Mouse (Mus musculus) urinary bladder, postnatal 36 days (tissue): ENCODE results near the gene Ift43.

Source experiments
- DNase-seq, 2 experiments: peaks; one replicate each; pipeline ENCODE4 v3.0.0; 2022; ENCODE audit warnings: low spot score in 2 of 2, mixed read lengths in 1 of 2

The Ift43 gene

DNA sequence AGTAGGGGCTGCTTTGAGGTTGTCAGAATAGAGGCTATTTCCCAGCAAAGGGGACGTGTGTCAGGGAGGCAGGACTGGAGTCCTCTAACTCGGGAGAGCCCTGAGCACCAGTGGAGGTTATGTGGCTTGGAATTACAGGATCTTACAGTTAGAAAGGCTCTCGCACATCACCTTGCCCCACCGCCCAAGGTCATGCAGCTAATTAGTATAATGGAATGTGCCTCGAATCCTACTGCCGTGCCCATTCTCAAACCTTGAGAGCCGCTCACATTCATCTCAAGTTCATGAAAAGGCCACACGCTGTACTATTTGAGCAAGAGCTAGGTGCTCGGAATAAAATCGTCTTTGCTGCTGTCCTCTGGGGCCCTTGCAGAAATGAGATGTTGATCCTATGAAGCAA lies 47.4 kb downstream of the Ift43 start:
- DNase-seq = no peak

DNA sequence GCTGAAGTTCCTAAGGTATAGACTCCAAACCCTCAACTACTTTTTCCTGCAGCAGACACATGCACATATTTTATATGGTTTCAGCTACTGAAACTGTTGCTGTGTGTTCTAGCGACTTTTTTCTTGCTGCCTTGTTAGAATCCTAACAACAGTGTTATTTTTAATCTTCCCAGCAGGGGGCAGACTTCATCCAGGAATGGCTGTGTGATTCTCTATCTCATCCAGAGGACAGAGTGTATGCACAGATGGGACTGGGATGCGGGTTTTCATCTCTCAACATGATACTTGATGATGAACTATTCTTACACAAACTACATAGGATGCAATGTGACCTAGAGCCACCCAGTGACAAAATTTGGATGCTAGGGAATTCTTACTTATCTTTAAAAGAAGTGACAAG lies 50.5 kb downstream of the Ift43 start:
- DNase-seq = peak; percentile 17 to 43

- DNase-seq = no peak
Observed at GRCm38 (mm10) chr12:86135691-86136090, 53.4 kb downstream of the Ift43 start.

GRCm38 (mm10) chr12:86138696-86139095 lies 56.4 kb downstream of the Ift43 start:
- no peak for DNase-seq

- DNase-seq = peak; percentile 27 to 35
Observed at GRCm38 (mm10) chr12:86142389-86142788, 60.0 kb downstream of the Ift43 start.

- no peak for DNase-seq
Observed at GRCm38 (mm10) chr12:86146246-86146645, 63.9 kb downstream of the Ift43 start.

GRCm38 (mm10) chr12:86148271-86148670 lies 65.9 kb downstream of the Ift43 start:
- DNase-seq = no peak

- no peak for DNase-seq
Observed at GRCm38 (mm10) chr12:86149087-86149486, 66.7 kb downstream of the Ift43 start.

GRCm38 (mm10) chr12:86151941-86152340 lies 69.6 kb downstream of the Ift43 start:
- DNase-seq = no peak

GRCm38 (mm10) chr12:86153213-86153957 lies 71.0 kb downstream of the Ift43 start:
- no peak for DNase-seq

DNA sequence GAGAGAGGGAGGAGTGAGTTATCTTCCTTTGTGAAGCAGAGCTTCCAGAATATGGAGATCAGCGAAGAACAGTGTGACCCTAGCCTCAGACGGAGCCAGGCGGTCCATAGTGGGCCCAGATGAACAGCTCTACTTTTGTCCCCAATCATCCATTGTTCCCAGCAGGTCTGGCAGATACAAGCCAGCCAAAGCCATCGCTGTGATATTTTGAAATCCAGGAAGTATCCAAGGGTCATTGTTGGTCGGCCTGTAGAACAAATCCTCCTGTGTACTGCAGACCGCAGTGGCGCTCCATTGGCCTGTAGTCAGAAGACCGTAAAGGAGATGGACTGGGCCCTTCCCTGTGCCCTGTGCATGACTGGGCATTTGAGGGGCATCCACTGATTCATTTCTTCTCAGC lies 72.8 kb downstream of the Ift43 start:
- no peak for DNase-seq

GRCm38 (mm10) chr12:86157166-86157565 lies 74.8 kb downstream of the Ift43 start:
- no peak for DNase-seq

- DNase-seq = no peak
Observed at GRCm38 (mm10) chr12:86157894-86158444, 75.6 kb downstream of the Ift43 start.

DNA sequence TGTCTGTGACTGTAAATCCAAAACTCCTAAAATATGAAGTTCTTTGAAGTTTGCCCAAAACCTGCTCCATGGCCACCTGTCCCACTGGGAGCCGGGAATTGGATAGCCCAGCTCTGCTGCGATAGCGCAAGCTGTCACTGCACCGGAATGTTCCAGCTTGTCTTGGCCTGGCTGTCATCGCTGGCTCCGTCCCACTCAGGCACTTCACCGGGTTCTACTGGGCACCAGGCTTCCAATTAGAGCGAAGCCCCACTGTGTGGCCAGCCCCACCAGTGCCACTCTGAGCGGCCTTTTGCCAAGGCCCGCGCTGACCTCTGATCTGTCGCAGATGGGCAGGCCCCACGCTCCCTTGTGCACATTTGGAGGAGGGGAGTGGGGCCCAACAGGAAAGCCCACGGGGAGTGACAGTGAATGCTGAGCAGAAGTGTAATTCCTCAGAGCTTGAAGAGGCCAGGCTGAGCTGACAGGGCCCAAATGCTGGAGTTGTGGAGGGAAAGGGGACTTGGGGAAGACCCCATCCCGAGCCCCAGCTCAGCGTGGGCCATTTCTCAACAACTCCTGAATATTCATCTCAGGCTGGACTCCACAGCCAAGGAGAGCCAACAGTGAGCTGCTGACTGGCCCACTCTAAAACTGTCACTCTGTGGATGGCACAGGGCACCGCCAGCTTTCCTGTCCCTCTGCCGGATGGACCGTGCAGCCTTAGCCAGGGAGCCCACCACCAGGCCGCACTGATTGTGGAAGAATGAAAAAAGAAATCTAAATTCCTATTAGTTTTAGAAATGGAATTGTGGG lies 76.5 kb downstream of the Ift43 start:
- DNase-seq = no peak

DNA sequence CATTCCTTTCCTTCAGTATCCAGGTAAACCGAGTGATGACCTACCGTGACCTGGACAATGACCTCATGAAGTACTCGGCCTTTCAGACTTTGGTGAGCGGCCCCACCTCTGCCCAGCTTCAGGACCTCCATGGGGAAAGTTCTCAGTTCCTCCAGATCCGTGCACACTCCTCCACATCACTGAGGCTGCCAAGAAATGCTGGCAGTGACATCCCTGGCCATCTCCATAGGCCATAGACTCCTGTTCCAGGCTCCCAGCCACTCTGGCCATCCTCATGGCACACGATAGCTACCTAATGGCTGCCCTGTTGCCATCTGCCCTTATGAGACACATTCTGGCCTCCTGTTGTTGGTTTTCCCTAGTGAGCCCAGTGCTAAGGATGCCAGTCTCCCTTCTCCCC lies 79.1 kb downstream of the Ift43 start:
- DNase-seq = no peak

DNA sequence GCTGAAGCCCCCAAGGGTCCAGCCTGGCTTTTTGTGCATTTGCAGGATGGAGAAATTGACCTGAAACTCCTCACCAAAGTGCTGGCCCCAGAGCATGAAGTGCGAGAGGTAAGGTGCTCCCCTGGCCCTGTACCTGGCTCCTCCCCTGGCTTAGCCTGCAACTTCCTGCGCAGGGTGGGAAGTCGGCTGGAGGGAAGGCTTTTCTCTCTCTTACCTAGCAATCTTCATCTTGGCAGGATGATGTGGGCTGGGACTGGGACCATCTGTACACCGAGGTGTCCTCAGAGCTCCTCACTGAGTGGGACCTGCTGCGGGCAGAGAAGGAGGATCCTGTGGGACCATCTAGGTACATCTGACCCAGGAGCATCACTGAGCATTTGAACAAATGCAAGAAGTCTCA lies 79.6 kb downstream of the Ift43 start:
- no peak for DNase-seq

- no peak for DNase-seq
Observed at GRCm38 (mm10) chr12:86162890-86163816, 80.8 kb downstream of the Ift43 start.

- no peak for DNase-seq
Observed at GRCm38 (mm10) chr12:86166244-86166643, 83.9 kb downstream of the Ift43 start.

DNA sequence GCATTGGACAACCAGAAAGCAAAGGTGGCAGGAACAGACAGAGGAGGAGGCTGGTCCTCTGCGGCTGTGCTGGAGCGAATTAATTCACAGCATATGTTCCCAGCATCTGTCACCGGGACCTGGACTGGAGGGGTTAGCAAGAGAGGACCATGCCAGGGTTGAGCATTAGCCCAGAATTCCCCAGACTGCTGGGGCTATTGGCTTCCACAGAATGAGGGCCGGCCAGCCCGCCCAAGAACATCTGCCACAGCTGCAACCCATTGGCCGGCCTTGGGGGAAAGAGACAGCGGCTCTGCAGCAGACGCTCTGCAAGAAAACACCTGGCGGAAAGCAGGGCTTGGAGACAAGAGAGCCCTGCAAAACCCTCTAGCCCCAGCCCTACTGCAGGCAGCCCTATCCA lies 84.7 kb downstream of the Ift43 start:
- DNase-seq = no peak

- no peak for DNase-seq
Observed at GRCm38 (mm10) chr12:86168712-86169111, 86.4 kb downstream of the Ift43 start.

- DNase-seq = no peak
Observed at GRCm38 (mm10) chr12:86169195-86169594, 86.9 kb downstream of the Ift43 start.

DNA sequence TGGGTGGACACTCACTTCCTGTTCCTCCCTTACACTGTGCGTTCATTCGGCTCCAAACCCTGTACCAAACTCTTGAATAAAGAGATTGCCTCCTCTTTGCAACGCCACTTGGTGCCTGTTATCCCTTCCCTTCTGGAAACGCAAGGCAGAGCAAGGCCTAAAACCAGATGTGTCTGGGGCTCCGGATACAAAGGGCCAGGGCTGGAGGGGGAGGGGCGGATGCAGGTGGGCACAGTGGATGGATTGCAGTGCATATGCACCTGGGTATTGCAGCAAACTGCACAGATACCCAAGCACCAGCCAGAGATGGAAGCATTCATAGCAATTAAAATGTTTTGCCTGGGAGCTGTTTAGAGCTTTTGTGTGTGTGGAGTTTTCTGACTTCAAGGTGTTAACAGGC lies 91.0 kb downstream of the Ift43 start:
- no peak for DNase-seq
